Mouse (Mus musculus): ENCODE measurements around the gene Celf5.

Gene Celf5

GRCm38 (mm10) chr10:81425236-81425850 is 57.2 kb downstream of the Celf5 start:
- DNase-seq, result no peak

GRCm38 (mm10) chr10:81424246-81425051 is 58.1 kb downstream of the Celf5 start:
- no peak for DNase-seq

GRCm38 (mm10) chr10:81423476-81424245 is 58.8 kb downstream of the Celf5 start:
- DNase-seq, result no peak

- no peak for DNase-seq
Observed at GRCm38 (mm10) chr10:81422661-81423217, 59.8 kb downstream of the Celf5 start.

GRCm38 (mm10) chr10:81422191-81422590 is 60.3 kb downstream of the Celf5 start:
- DNase-seq, result no peak

- DNase-seq, result no peak
Observed at GRCm38 (mm10) chr10:81421797-81422100, 60.8 kb downstream of the Celf5 start.

- DNase-seq, result no peak
Observed at GRCm38 (mm10) chr10:81421041-81421796, 61.3 kb downstream of the Celf5 start.

- no peak for DNase-seq
Observed at GRCm38 (mm10) chr10:81420191-81420767, 62.2 kb downstream of the Celf5 start.

- DNase-seq, result no peak
Observed at GRCm38 (mm10) chr10:81419111-81419928, 63.2 kb downstream of the Celf5 start.

GRCm38 (mm10) chr10:81418216-81419070 is 64.1 kb downstream of the Celf5 start:
- no peak for DNase-seq

GRCm38 (mm10) chr10:81417227-81418215 is 65.0 kb downstream of the Celf5 start:
- DNase-seq, result no peak

- DNase-seq, result no peak
Observed at GRCm38 (mm10) chr10:81416581-81417226, 65.8 kb downstream of the Celf5 start.

GRCm38 (mm10) chr10:81415549-81416310 is 66.8 kb downstream of the Celf5 start:
- DNase-seq, result no peak

GRCm38 (mm10) chr10:81415146-81415545 is 67.4 kb downstream of the Celf5 start:
- no peak for DNase-seq

- no peak for DNase-seq
Observed at GRCm38 (mm10) chr10:81414682-81415081, 67.8 kb downstream of the Celf5 start.

- DNase-seq, result no peak
Observed at GRCm38 (mm10) chr10:81413310-81414261, 68.9 kb downstream of the Celf5 start.

All from B cell, adult 2 months (primary cell).